Mouse (Mus musculus) hindlimb bud, embryonic 11.5 days (tissue): ENCODE results near the gene Zbtb49.

Experiments used
- DNase-seq: peaks from one replicate; pipeline ENCODE4 v3.0.0-alpha.2; 2012; ENCODE audit warnings: low read depth, low spot score; ENCODE audit errors: extremely low spot score

Zbtb49 gene

DNA sequence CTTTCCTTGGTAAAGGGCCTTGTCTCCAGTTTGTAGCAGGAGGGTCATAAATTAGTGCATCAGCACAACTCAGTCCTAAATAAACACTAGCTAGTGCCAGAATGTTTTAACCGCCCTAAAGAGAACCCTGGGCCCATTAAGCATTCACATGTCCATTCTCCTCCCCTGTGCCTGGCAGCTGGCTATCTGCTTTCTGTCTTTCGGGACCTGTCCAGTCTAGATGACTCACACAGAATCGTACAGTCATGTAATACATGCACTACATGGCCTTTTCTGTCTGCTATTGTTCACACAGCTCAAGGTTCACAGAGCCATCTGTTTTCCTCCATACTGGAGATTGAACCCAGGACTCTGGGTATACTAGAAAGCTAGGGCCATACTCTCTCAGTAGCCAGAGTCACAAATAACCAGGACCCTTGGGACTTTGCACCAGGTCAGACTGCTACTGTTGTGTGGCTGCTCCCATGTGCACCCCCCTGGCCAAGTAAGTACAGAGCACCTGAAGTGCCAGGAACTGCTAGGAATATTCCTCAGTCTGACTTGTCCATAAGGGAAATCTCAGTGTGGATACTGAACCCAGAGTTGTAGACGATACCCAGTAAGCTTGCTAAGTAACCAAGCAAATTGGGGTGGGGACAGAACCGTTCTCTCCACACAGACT is 23.3 kb downstream of the Zbtb49 start:
- DNase-seq = no peak

DNA sequence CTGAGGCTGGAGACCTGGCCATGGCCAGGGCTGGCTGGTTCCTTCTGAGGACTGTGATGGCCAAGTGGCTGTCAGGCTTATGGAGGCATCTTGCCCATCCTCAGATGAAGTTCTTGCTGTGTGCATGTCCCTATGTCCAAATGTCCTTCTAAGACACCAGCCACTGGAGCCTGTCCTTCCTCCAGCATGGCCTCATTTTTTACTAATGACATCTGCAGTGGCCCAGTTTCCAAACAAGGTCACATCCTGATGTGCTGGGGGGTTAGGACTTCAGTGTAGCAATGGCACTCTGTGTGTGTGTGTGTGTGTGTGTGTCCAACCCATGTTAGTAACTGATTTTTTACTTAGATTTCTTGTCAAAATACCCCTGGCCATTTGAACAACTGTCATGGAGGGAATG is 24.3 kb downstream of the Zbtb49 start:
- DNase-seq = no peak

DNA sequence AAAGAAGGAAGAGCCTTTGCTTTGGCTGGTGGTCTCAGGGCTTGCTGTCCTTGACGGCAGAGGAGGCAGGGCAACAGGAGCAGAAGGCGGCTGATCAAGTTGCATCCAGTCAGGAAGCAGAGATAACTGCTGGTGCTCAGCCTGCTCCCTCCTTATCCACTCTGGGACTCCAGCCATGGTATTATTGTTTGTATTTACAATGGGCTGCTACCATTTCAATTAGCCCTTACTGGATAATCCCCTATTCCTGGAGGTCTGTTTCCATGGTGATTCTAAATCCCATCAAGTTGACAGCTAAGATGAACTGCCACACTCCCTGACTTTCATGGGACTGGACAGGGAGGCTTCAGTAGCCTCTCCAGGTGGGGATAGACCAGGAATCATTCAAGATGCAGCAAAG is 25.3 kb downstream of the Zbtb49 start:
- no peak for DNase-seq

DNA sequence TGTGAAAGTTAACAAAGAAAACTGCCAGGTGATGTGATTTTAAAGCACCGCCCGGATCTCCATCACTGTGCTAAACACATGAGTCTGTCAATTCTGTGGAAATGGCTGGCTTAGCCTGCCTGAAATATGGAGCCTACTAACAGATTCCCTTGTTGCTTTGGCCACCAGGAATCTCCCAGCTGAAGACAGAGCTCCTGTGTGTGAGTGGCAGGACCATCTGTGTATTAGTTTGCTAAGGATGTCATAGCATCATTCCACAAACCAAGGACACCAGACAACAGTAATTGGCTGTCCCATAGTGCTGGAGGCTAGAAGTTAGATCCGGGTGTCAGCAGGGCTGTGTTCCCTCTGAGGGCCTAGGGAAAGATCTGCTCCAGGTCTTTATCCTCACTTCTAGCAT is 29.4 kb downstream of the Zbtb49 start:
- no peak for DNase-seq

DNA sequence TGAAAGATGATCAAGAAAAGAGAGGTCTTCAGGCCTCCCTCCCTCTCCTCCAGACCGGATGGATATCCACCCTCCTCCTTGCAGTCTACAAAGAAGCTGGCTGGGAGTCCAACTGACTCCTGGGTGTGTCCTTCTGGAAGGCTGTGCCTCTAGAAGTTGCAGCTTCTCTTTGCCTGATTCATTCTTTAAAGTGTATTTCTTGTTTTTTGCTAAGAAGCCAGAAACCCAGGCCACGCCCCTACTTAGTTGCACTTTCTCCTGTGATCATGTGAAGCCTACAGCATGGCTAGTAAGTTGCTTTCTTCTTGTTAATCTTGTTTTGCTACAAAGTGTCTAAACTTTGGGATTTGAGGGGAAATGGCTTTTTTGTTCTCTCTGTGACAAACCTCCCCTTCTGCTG is 33.3 kb downstream of the Zbtb49 start:
- no peak for DNase-seq

DNA sequence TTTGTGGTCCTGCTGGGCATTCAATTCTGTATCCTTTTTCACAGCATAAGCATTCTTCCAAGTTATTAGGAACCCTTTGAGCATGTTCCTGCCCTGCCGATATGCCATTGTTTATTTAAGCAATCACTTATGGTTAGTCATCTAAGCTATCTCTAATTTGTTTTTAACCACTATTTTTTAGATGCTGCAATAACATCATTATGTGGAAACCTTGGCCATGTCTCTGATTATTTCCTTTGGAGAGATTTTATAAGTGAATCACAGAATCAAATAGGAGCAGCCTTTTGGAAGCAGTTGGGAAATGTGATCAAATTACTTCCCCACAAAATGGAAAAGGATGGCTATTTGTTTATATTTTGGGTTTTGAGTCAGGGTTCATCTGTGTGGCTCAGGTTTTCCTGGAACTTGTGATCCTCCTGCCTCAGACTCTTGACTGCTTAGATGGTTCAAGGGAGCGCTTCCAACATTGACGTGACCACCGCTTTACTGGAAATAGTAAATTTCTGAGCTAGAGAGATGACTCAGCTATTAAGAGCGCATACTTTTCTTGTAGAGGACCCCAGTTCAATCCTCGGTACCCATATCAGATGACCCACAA is 35.5 kb downstream of the Zbtb49 start:
- no peak for DNase-seq

DNA sequence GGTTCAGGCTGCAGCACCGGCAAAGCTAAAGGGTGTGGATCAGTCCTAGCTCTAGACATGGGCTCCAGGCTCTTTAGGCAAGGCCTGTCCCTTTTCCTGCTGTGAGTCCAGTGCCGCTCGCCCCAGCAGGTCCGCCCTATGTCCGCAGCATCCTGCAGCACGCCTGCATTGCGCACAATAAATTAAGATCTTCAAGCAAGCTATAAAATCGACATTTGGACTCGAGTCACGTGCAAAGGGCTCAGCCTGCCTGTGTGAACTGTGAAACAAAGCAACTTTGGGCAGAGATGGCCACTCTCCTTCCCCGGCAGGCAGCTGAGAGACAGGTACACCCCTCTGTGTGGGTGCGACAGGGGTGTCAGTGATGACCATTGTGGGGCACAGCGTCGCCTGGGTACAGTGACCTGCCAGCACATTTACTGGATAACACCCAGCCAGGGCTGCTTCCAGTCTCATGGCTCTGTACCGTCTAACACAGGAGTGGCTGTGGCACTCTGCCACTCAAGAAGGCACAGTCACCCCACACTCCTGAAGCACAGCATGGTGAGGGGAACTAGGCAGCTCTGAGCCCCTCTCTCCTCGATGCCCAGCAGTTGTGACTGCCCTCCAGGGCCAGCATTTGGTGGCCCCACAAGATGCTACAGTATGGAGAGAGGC is 45.9 kb downstream of the Zbtb49 start:
- DNase-seq = no peak

DNA sequence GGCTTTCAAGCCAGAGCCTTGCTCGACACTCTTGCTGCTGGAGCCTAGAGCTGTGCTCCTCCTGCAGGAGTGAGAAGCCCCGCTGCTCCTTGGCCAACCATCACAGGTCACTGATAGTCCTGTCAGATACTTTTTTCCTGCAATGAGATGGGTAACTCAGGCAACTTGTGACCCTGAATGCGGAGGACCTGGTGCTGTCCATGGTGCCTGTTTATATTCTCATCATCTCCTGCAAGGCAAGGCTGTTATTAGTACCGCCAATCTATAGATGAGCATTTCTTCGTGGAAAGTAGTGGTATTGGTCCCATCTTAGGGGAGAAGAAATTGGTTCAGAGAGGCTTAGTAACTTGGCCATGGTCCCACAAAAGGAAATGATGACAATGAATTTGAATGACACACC is 46.5 kb downstream of the Zbtb49 start:
- no peak for DNase-seq

DNA sequence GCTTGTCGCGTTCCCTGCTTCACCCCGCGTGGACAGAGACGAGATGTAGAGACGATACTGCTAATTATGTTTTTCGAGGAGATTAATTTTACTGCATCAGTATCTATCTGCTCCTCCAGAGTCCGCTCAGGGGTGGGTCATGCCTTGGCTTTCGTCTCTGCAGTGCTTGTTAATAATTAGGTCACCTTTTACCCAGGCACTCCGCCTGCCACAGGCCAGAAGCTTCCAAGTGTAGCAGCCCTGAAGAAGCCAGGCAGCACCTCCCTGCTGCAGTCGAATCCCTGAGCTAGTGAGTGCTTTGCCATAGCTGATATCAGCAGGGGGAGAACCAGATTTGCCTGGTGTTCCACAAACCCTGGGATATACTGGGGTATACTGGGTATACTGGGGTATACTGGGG is 51.8 kb downstream of the Zbtb49 start:
- DNase-seq = no peak

DNA sequence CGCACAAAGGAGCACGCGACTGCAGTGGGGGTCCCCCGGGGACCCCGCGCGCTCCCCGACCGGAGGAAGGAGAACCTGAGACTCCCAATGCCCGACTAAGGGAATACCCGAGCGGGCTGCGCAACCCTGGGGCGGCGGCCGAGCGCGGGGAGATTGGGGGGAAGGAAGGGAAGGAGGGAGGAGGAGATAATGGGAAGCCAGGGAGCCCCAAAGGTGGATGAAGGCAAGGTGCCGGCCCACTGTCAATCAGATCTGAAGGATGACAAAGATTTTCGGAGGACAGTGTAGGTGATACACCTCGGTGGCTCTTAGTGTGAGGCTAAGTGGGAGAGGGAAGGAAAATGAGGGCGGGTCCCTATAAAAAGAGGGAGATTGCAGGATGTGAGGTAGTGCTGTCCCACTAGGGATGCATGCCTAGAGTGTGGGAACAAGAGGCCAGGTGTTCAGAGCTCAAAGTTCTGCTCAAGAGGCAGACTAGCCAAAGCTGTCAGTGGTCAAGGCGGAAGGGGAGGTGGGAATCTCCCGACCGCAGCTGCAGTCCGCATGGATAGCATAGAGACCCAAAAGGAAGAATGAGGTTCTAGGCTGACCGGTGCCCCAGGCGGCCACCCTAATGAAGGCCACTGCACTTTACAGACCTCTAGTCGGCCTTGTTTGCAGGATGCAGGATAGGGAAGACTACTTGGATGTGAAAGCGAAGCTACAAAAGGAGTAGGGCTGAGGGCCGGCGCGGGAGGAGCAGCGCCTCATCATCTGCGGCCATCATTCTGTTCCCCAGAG is 60.4 kb downstream of the Zbtb49 start, which contains the start of gene Nsg1:
Gene Nsg1 (minus strand): TSS at position 274 of the 780 bp plus-strand sequence.
- DNase-seq = no peak

DNA sequence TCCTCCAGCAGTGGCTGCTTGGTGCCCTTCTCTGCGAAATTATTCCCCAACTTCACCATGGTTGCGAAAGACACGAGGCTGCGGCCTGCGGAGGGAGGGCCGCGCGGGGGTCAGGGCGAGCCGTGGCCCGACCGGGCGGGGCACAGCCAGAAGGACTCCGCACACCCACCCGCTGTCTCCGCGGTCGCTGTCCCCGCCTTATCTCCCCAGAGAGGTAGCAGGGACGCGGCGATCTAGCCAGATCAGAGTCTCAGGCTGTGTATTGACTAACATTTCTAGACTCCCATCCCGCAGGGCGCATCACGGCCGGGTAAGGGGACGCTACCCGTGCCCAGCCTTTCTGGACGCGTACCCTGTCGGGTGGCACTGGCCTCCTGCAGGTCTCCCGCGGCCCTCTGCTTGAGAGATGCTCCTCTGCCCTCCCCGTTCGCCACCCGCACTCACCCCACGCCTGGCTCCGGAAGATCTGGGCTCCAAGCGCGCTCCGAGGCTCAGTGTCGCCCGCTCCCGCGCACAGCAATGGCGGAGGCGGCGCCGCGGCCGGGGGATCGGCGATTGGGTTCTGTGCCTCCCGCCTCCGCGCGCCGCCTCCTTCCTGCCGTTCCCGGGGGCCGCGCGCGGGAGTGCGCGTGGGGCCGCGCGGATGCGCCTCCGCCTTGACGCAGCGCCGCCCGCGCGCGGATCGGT is 61.2 kb downstream of the Zbtb49 start:
- no peak for DNase-seq

DNA sequence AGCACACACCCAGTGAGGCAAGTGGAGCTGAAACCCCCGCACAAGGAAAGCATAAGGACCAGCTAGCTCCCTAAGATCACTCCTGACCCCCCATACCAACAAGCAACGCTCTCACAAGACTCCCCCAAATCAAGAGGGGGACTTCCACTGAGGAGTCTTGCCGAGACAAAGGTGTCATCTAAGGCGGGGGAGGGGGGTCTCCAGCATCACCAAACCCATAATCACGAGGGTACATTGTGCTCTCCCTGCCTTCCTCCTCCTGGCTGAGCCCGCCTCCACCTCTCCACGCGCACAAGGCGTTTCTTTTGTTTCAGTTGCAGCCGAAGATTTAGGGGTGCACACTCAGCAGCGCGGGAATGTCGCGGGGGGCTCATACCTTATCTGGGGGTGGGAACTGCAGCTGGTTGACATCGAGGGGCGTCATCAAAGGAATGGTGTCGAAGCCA is 61.7 kb downstream of the Zbtb49 start:
- DNase-seq = no peak

DNA sequence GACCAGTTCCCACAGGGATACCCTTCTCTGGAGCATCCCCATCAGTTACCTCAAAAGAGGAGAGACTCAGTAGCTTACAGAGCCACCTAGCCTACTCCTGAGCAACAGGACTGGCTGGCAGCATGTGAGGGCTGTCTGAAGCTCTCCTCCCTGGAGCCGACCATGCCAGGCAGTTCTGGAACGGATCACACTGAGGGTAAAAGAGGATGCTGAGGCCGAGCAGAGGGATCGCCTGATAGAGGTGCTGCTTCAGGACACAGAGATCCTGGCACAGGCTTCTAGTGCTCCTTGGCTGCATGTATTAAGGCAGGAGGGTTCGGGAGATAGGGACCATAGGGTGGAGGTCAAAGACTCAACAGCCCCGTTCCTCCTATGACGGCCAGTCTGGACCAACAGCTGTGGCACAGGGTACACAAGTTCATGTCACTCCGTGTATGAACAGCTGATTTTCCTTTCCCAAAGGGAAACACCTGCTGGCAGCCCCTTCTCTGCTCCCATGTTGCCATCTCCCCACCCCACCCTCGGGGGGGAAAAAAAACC is 62.7 kb downstream of the Zbtb49 start:
- no peak for DNase-seq

DNA sequence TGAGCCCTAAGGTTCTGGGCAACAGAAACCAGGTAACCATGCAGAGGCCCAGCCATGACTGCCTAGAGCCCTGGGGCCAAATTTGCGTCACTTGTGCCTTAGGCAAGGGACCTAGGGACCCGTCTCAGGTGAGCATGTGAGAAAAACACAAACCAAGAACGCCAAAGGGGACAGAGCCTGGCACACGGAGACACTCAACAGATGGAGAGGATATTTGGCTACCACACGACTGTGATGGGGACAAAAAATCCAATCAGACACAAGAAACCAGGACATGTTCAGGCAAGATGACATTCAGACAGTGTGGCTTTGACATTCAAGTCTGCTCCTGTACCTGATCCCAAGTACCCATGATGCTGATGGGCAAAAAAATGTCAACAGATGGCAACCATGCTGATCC is 66.6 kb downstream of the Zbtb49 start:
- DNase-seq = no peak

DNA sequence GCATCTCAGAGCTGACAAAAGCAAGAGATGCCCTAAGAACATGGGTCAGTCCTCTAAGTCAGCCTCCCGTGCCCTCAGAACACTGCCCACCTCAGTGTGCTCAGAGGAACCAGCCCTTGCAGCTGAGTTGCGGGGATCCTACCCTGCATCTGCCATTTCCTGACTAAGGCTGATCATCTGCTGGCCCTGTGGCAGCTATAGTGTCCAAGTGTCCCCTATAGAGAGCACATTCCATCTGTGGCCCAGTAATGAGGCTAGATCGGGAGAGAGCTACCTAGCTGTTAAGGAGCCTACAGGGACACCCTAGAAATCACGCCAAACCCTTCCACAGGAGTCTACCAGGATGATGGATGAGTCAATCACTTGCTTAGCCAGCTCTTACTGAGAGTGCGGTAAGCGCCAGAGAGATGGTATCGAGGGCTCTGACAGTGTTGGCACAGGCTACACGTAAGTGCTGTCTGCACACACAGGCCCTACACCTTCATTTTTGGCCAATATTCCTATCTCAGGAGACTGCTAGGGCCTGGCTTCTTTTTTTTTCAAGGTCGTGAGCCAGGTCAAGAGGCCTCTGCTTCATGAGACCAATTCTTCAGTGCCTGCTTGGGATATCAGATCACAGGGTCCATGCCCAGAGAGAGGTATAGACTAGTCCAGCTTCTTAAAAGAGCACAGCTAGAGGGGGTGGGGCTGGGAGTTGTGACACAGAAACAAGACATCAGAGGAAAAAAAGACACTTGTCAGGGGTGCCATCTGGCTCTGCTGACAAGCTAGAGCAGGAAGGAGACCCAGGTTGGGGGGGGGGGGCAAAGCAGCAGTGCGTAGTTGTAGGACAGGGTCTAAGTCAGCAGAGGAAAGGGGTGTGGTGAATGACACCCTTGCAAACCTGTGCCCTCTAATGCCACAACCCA is 67.8 kb downstream of the Zbtb49 start:
- DNase-seq = no peak

DNA sequence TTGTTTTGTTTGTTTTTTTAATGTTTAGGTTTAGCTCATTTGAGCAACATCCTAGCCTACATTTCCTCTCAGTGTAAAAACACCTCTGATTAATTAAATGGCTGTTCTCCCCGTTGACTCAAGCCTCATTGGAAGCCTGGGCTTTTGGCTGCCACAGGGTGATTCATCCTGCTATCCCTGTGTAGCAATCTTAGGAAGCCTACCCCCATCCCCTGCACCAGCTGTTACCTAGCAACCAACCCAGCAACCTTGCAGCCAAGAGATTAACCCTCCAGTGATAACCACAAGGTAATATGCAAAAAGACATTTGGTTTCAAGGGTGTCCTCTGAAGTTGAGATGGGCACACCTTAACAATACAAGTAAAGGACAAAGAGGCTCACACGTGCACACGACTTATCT is 69.0 kb downstream of the Zbtb49 start:
- no peak for DNase-seq

DNA sequence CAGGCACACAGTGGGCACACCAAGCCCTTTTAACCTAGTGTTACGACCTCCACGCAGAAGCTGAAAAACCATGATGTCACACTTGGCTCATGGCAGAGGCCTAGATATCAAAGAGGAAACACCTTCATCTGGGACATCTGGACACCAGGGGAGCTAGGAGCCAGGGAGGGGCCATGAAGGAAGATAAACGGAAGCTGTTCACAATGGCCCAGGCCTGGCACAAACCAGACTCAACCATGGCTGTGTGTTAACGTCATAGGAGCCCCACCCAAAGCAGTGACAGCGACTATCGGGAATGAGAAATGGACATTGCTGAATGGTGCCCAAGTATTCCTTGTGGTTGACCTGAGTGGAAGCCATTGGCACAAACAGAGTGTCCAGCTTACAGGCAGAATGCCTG is 73.7 kb downstream of the Zbtb49 start:
- no peak for DNase-seq

DNA sequence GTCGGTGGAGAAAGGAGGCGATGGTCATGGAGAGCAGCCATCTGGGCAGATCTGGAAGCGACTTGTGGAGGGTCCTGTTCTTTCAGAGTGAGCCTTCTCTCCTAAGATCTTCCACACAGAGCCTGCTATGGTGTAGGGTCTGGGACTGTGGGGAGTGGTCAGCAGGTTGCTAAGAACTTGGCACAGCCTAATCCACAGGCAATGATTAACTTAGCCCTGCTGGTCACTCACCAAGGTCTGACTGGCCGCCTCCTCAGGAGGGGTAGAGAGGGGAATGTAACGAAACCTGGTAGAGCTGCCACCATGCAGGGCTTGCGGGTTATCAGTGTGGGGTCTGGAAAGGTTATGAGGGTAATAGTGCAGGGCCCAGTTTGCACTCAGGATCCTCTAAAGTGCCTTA is 79.4 kb downstream of the Zbtb49 start:
- DNase-seq = no peak
